Mouse (Mus musculus) brown adipose tissue, adult 24 weeks (tissue): Measurements from ENCODE around the gene Hs6st1. TPM values are rescaled to one million over a fixed set of nuclear protein-coding genes. Genes with fewer than 3 reads are reported as not detected.

Source experiments
- H3K27ac ChIP-seq: fragments of 200-500 bp; replicated peaks from 2 replicates; pipeline ENCODE4 v1.5.1; 2012; ENCODE audit warnings: low read depth, mild to moderate bottlenecking, low read length
- H3K4me1 ChIP-seq: fragments of 200-500 bp; 2 replicates; pipeline ENCODE4 v1.6.1; 2012; ENCODE audit warnings: low read length, mixed read lengths; ENCODE audit not compliant: control insufficient read depth, insufficient read depth, insufficient read length
- H3K4me3 ChIP-seq: fragments of 200-500 bp; 2 replicates; pipeline ENCODE4 v1.5.1; 2012; ENCODE audit warnings: low read depth, mild to moderate bottlenecking, low read length, moderate library complexity; ENCODE audit not compliant: insufficient read depth
- polyA plus RNA-seq: library from polyadenylated mRNA; stranded (reverse); fragments of >200 nt; gene quantifications from 2 replicates; pipeline ENCODE4 v1.2.4, GENCODE M21; 2012; ENCODE audit not compliant: missing spikeins, insufficient read depth, insufficient read length

The Hs6st1 gene
- polyA plus RNA-seq, 1 experiment, result 12.1 TPM

- H3K27ac ChIP-seq, result no peak overlapping the region
- H3K4me3 ChIP-seq, result no peak overlapping the region
- H3K4me1 ChIP-seq, result peaks cover 9% of the 10 kb centered on the region; the same call in 1 of the 2 replicates
Measured at GRCm38 (mm10) chr1:36061211-36061915, 6.8 kb upstream of the Hs6st1 start.

GRCm38 (mm10) chr1:36062088-36062805, 6.0 kb upstream of the Hs6st1 start:
- H3K27ac ChIP-seq, result no peak overlapping the region
- H3K4me3 ChIP-seq, result no peak overlapping the region
- peaks cover 9% of the 10 kb centered on the region; the same call in 1 of the 2 replicates for H3K4me1 ChIP-seq

- H3K4me1 ChIP-seq, result peaks cover 9% of the 10 kb centered on the region; the same call in 1 of the 2 replicates
- no peak overlapping the region for H3K4me3 ChIP-seq
Measured at GRCm38 (mm10) chr1:36062826-36063640, 5.2 kb upstream of the Hs6st1 start.

GRCm38 (mm10) chr1:36063641-36063955, 4.6 kb upstream of the Hs6st1 start:
- H3K27ac ChIP-seq, result no peak overlapping the region

More at GRCm38 (mm10) chr1:36062826-36063640, 5.2 kb upstream of the Hs6st1 start:
- no peak overlapping the region for H3K27ac ChIP-seq

GRCm38 (mm10) chr1:36064223-36064622, 4.0 kb upstream of the Hs6st1 start:
- Histone ChIP-seq H3K4me3 (peak overlapping the region; percentile 50), H3K4me1 (peaks cover 10% of the 10 kb centered on the region), H3K27ac (no peak overlapping the region)

More at GRCm38 (mm10) chr1:36063641-36063955, 4.6 kb upstream of the Hs6st1 start:
- H3K4me3 ChIP-seq, result no peak overlapping the region
- peaks cover 9% of the 10 kb centered on the region; the same call in 1 of the 2 replicates for H3K4me1 ChIP-seq

- H3K4me3 ChIP-seq, result peak overlapping the region; percentile 50
- H3K27ac ChIP-seq, result peak overlapping the region; percentile 73
- peaks cover 16% of the 10 kb centered on the region for H3K4me1 ChIP-seq
Measured at GRCm38 (mm10) chr1:36064861-36065760, 3.1 kb upstream of the Hs6st1 start.

- Histone ChIP-seq H3K4me1 (peaks cover 22% of the 10 kb centered on the region), H3K4me3 (no peak overlapping the region), H3K27ac (no peak overlapping the region)
Measured at GRCm38 (mm10) chr1:36065761-36066150, 2.4 kb upstream of the Hs6st1 start.

- Histone ChIP-seq H3K4me1 (peaks cover 24% of the 10 kb centered on the region), H3K4me3 (no peak overlapping the region), H3K27ac (no peak overlapping the region)
Measured at GRCm38 (mm10) chr1:36066216-36066980, 1.8 kb upstream of the Hs6st1 start.

- Histone ChIP-seq H3K27ac (no peak overlapping the region), H3K4me3 (no peak overlapping the region), H3K4me1 (peaks cover 31% of the 10 kb centered on the region)
Measured at GRCm38 (mm10) chr1:36067201-36067600, 999 bp upstream of the Hs6st1 start.

GRCm38 (mm10) chr1:36067611-36068010, 589 bp upstream of the Hs6st1 start:
- Histone ChIP-seq H3K27ac (peak overlapping the region; percentile 64), H3K4me1 (peaks cover 33% of the 10 kb centered on the region), H3K4me3 (peak overlapping the region; percentile 56)

- H3K4me3 ChIP-seq, result peak overlapping the region; percentile 98
- no peak overlapping the region for H3K27ac ChIP-seq
- H3K4me1 ChIP-seq, result peaks cover 43% of the 10 kb centered on the region
Measured at GRCm38 (mm10) chr1:36068531-36069120, 426 bp downstream of the Hs6st1 start.

GRCm38 (mm10) chr1:36069291-36069771, 1.1 kb downstream of the Hs6st1 start:
- Histone ChIP-seq H3K4me3 (peak overlapping the region; percentile 98), H3K4me1 (peaks cover 48% of the 10 kb centered on the region), H3K27ac (no peak overlapping the region)

GRCm38 (mm10) chr1:36070190-36070589, 2.0 kb downstream of the Hs6st1 start:
- Histone ChIP-seq H3K4me3 (peak overlapping the region; percentile 18), H3K4me1 (peaks cover 49% of the 10 kb centered on the region), H3K27ac (no peak overlapping the region)
